Mouse (Mus musculus): ENCODE measurements around the gene Slc17a5. TPM values are rescaled to one million over a fixed set of nuclear protein-coding genes. Genes with fewer than 3 reads are reported as not detected.
"Not testable (repeated sequence)": the region's sequence is repeated elsewhere in the genome, so short reads cannot be mapped to it uniquely, and the experiment has no call there.

Gene Slc17a5
- total RNA-seq, 2 experiments from 2014 or later, result 1.4 to 6.5 TPM

DNA sequence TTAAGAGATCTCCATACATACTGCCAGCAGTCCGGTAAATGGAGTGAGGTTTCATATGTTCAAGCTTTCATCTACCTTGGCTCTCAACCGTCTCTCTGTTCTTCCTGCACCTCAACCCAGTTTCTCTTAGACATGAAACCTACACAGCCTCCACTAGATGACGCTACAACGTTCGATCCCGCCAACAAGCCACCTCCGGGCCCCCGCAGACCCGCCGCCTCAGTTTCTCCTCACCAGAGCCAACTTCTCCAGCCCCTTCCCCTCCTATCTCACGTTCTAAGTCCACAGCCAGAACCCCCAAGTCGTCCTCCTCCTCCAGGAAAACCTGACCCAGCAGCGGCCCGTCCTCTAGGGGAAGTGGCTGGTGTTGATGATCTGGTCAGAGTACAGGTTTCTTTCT lies 66.2 kb downstream of the Slc17a5 start:
- no peak for ATAC-seq (replicated peaks; ENCODE audit: low FRiP score, poor library complexity, severe bottlenecking)

GRCm38 (mm10) chr9:78520780-78521601 lies 66.8 kb downstream of the Slc17a5 start:
- ATAC-seq (replicated peaks; ENCODE audit: low FRiP score, poor library complexity, severe bottlenecking), result peak; percentile 55; the same call in 1 of the 2 replicates

DNA sequence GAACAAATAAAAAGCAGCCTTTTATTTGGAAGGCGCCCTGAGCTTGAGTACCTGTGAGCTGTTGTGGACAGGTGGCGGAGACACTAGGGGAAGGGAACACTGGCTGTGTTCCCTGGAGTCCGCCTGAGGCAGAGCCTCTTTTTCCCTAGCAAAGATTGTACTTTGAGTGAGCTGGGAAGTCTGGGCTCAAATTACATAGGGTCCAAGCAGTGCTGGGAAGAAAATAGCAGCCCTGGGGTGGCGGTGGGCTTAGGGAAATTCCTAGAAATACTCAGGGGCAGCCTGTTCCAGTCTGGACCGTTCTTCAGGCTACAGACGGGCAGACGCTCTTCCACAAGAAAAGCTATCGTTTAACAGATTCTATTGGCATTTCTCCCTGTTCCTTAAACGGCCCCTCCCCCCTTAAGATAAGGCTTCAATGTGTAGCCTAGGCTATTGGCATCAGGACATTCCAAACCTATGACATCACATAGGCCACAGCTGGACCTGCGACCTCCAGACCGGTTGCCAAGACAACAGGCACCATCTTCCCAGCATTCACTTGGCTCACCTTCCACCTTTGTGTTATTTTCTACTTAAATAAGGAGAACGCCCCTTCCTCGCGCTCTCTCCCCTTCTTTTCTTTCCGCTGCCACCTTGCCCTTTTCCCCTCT lies 67.6 kb downstream of the Slc17a5 start:
- no peak for ATAC-seq (replicated peaks; ENCODE audit: low FRiP score, poor library complexity, severe bottlenecking)

- not testable (repeated sequence) for ATAC-seq (replicated peaks; ENCODE audit: low FRiP score, poor library complexity, severe bottlenecking)
Observed at GRCm38 (mm10) chr9:78517237-78517636, 70.6 kb downstream of the Slc17a5 start.

DNA sequence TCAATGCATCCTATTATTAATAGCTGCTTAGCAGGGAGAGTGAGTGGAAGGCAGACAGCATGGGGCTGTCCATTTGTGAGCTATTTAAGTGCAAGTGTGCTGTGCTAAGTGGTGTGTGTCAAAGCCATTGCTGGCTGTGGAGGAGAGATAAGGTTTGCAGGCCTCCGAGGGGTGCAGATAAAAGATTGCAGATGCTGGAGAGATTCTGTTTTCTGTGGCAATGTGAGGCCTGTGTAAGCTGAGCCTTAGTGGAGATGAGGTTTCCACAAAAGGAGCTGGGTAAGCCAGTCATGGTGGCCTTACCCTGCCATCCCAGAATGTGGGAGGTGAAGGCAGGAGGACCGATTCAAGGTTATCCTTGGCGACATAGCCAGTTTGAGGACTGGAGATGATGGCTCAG lies 71.7 kb downstream of the Slc17a5 start:
- peak; percentile 68 for ATAC-seq (replicated peaks; ENCODE audit: low FRiP score, poor library complexity, severe bottlenecking)

DNA sequence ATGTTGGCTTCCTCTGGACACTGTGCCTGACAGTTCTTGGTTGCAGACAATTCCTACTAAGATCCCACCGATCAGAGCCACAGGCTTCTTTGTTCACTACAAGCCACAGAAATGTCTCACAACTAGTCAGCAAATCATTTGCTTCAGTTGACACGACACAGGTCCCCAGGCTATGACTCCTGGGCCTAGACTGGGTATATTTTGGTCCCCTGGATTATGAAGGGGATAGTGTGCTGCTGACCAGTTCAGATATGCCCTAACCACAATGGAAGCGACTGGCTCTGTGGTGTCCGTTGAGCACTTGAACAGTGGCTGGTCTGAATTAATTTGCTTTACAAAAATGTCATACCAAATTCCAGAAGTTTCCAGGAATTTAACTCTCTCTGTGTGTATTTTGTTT lies 73.2 kb downstream of the Slc17a5 start:
- no peak for ATAC-seq (replicated peaks; ENCODE audit: low FRiP score, poor library complexity, severe bottlenecking)

DNA sequence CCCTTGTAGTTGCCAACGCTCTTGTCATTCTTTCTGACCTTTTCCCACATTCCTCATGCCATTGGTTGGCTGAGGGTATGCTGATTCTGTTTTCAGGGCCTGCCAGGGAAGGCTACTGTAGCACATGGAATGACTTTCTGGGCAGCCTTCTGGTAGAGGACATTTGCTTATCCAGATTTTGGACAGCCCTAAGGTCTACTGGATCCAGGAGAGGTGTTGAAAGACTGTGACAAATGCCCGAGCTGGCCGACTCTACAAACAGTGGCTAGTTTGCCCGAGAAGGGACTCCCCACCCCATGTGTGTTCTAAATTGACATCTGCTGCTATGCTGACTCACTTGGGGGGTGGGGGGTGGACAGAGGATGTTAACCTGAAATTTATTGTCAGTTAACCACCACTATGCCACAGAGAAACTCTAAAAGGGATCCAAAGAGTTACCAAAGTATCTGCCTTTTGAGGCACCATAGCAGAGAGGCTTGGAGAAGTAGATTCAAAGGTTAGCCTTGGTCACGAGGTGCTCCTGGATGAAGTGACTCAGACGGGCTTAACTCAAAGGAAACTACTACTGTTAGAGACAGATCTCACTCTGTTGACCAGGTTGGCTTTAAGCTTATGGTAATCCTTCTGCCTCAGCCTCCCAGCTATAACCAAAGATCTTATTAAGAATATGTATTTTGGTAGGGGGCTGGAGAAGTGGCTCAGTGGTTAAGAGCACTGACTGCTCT lies 73.9 kb downstream of the Slc17a5 start:
- no peak for ATAC-seq (replicated peaks; ENCODE audit: low FRiP score, poor library complexity, severe bottlenecking)

GRCm38 (mm10) chr9:78511705-78512104 lies 76.1 kb downstream of the Slc17a5 start:
- no peak for ATAC-seq (replicated peaks; ENCODE audit: low FRiP score, poor library complexity, severe bottlenecking)

DNA sequence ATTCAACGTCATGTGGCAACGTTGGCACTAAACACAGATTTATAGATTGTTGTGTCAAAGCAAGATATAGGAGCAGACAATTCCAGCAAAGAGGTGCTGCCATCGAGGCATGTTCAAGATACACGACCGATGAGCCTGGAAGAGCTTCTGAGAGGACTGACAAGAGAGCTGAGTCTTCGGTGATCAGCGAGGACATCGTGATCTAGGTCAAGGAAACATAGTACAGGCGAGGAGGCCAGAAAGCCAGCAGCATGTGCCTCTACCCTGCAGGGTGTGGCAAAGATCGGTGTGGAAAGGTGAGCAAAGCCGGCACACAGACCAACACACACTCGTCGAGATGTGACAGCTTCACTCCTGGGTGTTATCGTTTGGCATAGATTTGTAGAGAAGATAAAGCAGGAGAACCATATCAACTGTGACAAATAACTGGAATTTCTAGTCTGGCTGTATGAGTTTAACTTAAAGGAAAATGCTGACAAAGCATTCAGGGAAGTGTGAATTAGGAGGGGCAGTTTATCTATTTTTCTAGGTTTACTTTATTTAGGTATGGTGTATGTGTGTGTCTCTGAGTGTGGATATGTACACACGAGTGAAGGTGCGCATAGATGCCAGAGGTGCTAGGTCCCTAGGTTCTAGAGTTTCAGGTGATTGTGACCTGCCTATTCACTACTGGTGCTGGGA lies 79.6 kb downstream of the Slc17a5 start:
- no peak for ATAC-seq (replicated peaks; ENCODE audit: low FRiP score, poor library complexity, severe bottlenecking)

DNA sequence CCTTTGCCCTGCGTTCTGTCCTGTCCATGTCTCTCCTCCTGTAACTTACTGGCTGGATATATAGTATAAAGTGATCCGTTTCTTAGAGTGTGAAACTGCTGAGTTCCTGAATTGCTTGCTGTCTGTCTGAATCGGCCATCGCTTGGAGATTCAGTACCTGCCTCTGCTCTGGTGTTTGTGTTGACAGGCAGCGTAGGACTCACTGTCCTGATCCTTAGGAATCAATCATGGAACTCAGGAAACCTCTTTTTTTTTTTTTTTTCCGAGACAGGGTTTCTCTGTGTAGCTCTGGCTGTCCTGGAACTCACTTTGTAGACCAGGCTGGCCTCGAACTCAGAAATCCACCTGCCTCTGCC lies 81.1 kb downstream of the Slc17a5 start:
- 0 out of 2 replicates have a peak, but pooled peaks have one; percentile 20 for ATAC-seq (replicated peaks; ENCODE audit: low FRiP score, poor library complexity, severe bottlenecking)

- ATAC-seq (replicated peaks; ENCODE audit: low FRiP score, poor library complexity, severe bottlenecking), result 0 out of 2 replicates have a peak, but pooled peaks have one; percentile 15
Observed at GRCm38 (mm10) chr9:78506002-78506721, 81.7 kb downstream of the Slc17a5 start.

GRCm38 (mm10) chr9:78505223-78505622 lies 82.6 kb downstream of the Slc17a5 start:
- ATAC-seq (replicated peaks; ENCODE audit: low FRiP score, poor library complexity, severe bottlenecking), result no peak

DNA sequence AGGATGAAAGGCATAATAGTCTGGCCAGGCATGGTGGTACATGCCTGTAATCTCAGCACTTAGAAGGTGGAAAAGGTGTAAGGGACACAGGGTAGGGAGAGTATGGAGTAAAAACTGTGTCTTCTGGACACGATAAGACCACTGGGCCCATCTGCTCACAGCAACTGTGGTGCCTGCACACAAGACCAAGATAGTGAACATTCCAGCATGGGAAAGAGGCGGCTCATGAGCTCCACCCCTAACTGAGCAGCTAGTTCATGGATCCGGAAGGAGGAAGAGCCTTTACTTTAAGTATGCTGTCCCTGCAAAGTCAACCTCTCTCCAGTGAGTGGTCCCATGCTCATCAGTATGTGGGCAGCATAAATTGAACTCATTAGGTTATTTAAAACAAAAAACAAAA lies 83.2 kb downstream of the Slc17a5 start:
- ATAC-seq (replicated peaks; ENCODE audit: low FRiP score, poor library complexity, severe bottlenecking), result no peak

- no peak for ATAC-seq (replicated peaks; ENCODE audit: low FRiP score, poor library complexity, severe bottlenecking)
Observed at GRCm38 (mm10) chr9:78504133-78504532, 83.7 kb downstream of the Slc17a5 start.

GRCm38 (mm10) chr9:78503223-78504079 lies 84.4 kb downstream of the Slc17a5 start:
- ATAC-seq (replicated peaks; ENCODE audit: low FRiP score, poor library complexity, severe bottlenecking), result no peak

- ATAC-seq (replicated peaks; ENCODE audit: low FRiP score, poor library complexity, severe bottlenecking), result no peak
Observed at GRCm38 (mm10) chr9:78501284-78501683, 86.6 kb downstream of the Slc17a5 start.

DNA sequence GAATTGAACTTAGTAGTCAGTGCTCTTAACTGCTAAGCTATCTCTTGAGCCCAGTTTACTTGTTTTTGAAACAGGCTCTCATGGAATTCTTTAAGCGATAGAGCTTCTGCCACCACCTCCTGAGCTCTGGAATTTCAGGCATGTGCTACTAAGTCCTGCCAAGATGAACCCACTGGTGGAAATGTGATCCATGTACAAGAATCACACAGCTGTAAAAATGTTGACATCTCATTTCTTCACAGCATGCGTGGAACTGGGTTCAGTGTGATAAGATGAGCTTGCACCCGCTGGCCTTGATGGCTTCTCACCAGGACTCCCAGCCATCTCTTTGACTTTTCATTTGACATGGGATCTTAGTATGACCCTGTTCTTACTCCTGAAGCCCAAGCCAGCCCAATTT lies 87.5 kb downstream of the Slc17a5 start:
- ATAC-seq (replicated peaks; ENCODE audit: low FRiP score, poor library complexity, severe bottlenecking), result no peak

- ATAC-seq (replicated peaks; ENCODE audit: low FRiP score, poor library complexity, severe bottlenecking), result no peak
Observed at GRCm38 (mm10) chr9:78493171-78493570, 94.7 kb downstream of the Slc17a5 start.

DNA sequence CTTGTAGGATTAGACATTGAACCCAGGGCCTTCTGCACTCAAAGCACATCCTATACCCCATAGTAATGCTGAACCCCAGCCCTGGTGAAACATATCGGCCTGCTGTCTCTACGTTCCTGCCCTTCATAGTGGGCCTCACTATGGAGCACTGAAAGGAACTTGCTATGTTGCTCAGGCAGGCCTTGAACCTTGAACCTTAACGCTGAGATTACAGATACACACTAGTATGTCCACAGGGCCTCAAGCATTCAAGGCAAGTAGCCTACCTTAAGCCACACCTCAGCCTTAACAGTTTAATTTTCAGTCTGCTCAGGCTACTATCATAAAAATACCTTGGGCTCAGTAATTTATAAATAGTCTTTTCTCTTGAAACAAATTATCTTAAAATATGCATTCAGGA lies 95.6 kb downstream of the Slc17a5 start:
- no peak for ATAC-seq (replicated peaks; ENCODE audit: low FRiP score, poor library complexity, severe bottlenecking)
